ENCODE assay signal across 8 mouse cellular contexts in the genomic region with DNA sequence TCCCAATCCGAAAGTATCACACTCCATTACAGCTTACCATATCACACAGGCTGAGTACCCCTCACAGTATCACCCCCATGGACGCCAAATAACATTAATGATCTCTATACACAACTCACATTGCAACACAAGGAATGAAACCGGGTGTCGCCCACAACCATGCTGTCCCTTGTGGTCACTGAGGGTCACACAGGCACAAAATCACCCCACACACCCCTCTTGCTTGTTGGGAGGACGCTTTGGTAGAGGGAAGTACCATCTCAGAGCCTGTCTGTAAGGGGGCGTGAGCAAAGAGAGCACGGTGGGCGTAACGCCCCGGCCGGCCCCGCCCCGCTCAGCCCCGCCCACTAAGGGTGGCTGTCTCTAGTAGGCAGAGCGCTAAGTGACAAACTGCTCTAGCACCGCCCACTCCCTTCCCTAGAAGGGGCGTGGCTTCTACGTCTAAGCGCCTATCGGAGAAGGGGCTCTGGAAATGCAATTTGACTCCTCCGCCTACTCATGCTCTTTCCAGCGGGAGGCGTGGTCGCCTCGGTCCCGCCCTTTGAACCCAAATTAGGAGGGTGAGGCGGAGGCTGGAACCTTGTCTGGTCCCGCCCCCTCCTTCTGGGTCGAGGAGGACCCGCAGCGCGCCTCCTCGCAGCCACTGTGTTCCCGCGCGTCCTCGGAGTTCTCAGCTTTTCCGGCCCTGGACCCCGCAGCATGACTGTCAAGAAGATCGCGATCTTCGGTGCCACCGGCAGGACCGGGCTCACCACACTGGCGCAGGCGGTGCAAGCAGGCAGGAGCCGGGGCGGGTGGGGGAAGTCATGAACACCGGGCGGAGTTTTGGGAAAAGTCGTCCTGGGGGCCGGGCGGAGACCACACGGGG. TPM values are rescaled to one million over a fixed set of nuclear protein-coding genes. Genes with fewer than 3 reads are reported as not detected.
DNase-seq lines count a peak whose midpoint lies in the region; ATAC-seq and TF ChIP-seq lines count a peak whose summit lies in the region.

Sptbn4 (minus strand) TSS at position 268 of the 868 bp plus-strand sequence.
Blvrb (plus strand) TSS at position 560 of the 868 bp plus-strand sequence.

- peak; percentile 94 for ATAC-seq in heart, embryonic 11.5 days (replicated peaks; ENCODE audit: insufficient number of reproducible peaks, low FRiP score, low TSS enrichment)
- peak; percentile 94 for ATAC-seq in kidney, embryonic 16.5 days (ENCODE audit: low FRiP score, low TSS enrichment)

- H3K9ac ChIP-seq in heart, embryonic 11.5 days (ENCODE audit: low read depth, low read length): peak within 1 kb of the TSS; percentile 70
- peak within 1 kb of the TSS; percentile 74 for H3K9ac ChIP-seq in kidney, embryonic 16.5 days (replicated peaks; ENCODE audit: low read length)
- peak within 1 kb of the TSS; percentile 87 for H3K9ac ChIP-seq in liver, adult 2 months (ENCODE audit: low read depth, low read length)

- H3K9me3 ChIP-seq in erythroblast, embryonic 14.5 days (ENCODE audit: control insufficient read depth, low read length): peaks cover 12% of the 10 kb centered on the region; the same call in 1 of the 2 replicates
- H3K9me3 ChIP-seq in heart, embryonic 11.5 days (replicated peaks; ENCODE audit: control insufficient read depth, low read length): no peaks in the 10 kb centered on the region
- no peaks in the 10 kb centered on the region for H3K9me3 ChIP-seq in kidney, embryonic 16.5 days (ENCODE audit: low read length)

- TF ChIP-seq CTCF in C2C12 (IDR thresholded peaks at IDR 0.05; ENCODE audit: control insufficient read depth, insufficient read depth, insufficient read length): no peak
- peak; percentile 41; the same call in 1 of the 2 replicates for TF ChIP-seq CTCF in brain, embryonic 14.5 days (IDR thresholded peaks at IDR 0.05; ENCODE audit: borderline replicate concordance, extremely low read depth, insufficient read depth, insufficient read length)
- 0 out of 2 replicates have a peak, but pooled peaks have one; percentile 3 for TF ChIP-seq CTCF in liver, adult 2 months (IDR thresholded peaks at IDR 0.05; ENCODE audit: low read depth, low read length)

- no peaks in the 10 kb centered on the region for H3K79me3 ChIP-seq in C2C12 (ENCODE audit: low read depth)

- peaks cover 52% of the 10 kb centered on the region for H3K4me1 ChIP-seq in erythroblast, embryonic 14.5 days (ENCODE audit: control insufficient read depth)
- H3K4me1 ChIP-seq in heart, embryonic 11.5 days (ENCODE audit: control insufficient read depth, insufficient read depth, low read length): peaks cover 9% of the 10 kb centered on the region; the same call in 1 of the 2 replicates
- peaks cover 14% of the 10 kb centered on the region for H3K4me1 ChIP-seq in kidney, embryonic 16.5 days (ENCODE audit: insufficient read depth, low read length)
- peaks cover 22% of the 10 kb centered on the region for H3K4me1 ChIP-seq in liver, adult 2 months (ENCODE audit: control insufficient read depth, insufficient read depth, low read length)

- H3K79me2 ChIP-seq in C2C12 (ENCODE audit: control insufficient read depth, insufficient read depth) (no peaks in the 10 kb centered on the region), myocyte (ENCODE audit: control insufficient read depth, insufficient read depth) (no peaks in the 10 kb centered on the region)
- no peaks in the 10 kb centered on the region; the same call in 1 of the 2 replicates for H3K79me2 ChIP-seq in liver, adult 2 months (ENCODE audit: control insufficient read depth, insufficient read depth, low read length)

- H3K4me3 ChIP-seq in C2C12 (ENCODE audit: insufficient read depth, poor library complexity, severe bottlenecking) (peak within 1 kb of the TSS; percentile 32), myocyte (peak within 1 kb of the TSS; percentile 28)
- H3K4me3 ChIP-seq in erythroblast, embryonic 14.5 days (replicated peaks): peak within 1 kb of the TSS; percentile 70
- H3K4me3 ChIP-seq in heart, embryonic 11.5 days (ENCODE audit: low read depth, low read length): peak within 1 kb of the TSS; percentile 56
- H3K4me3 ChIP-seq in kidney, embryonic 16.5 days (ENCODE audit: low read length): peak within 1 kb of the TSS; percentile 65
- H3K4me3 ChIP-seq in liver, adult 2 months (ENCODE audit: insufficient read depth, low read depth, low read length): peak within 1 kb of the TSS; percentile 86

- H3K36me3 ChIP-seq in C2C12 (ENCODE audit: control insufficient read depth, insufficient read depth): no peaks in the 10 kb centered on the region
- H3K36me3 ChIP-seq in erythroblast, embryonic 14.5 days (ENCODE audit: control insufficient read depth): peaks cover 41% of the 10 kb centered on the region
- H3K36me3 ChIP-seq in heart, embryonic 11.5 days (ENCODE audit: control insufficient read depth, insufficient read depth, low read length): no peaks in the 10 kb centered on the region
- H3K36me3 ChIP-seq in kidney, embryonic 16.5 days (ENCODE audit: insufficient read depth, low read length): no peaks in the 10 kb centered on the region
- no peaks in the 10 kb centered on the region for H3K36me3 ChIP-seq in liver, adult 2 months (ENCODE audit: control insufficient read depth, insufficient read depth, low read length)
- H3K36me3 ChIP-seq in myocyte (ENCODE audit: control insufficient read depth, insufficient read depth): no peaks in the 10 kb centered on the region
- no peaks in the 10 kb centered on the region for H3K36me3 ChIP-seq in splenic B cell, adult 2 months (ENCODE audit: control insufficient read depth, insufficient read depth, low read length, poor library complexity, severe bottlenecking)

- peak within 1 kb of the TSS; percentile 85 for H3K27ac ChIP-seq in heart, embryonic 11.5 days (ENCODE audit: low read depth, low read length)
- no peak within 1 kb of the TSS for H3K27ac ChIP-seq in kidney, embryonic 16.5 days (ENCODE audit: low read length)
- peak within 1 kb of the TSS; percentile 56 for H3K27ac ChIP-seq in liver, adult 2 months (replicated peaks; ENCODE audit: insufficient read depth, low read depth, low read length)

- peak; percentile 99 for DNase-seq in brain, embryonic 14.5 days (ENCODE audit: low read depth)
- peak; percentile 97 for DNase-seq in liver, adult 2 months (ENCODE audit: extremely low read depth, low read depth, low spot score)
- peak; percentile 100 for DNase-seq in splenic B cell, adult 2 months (ENCODE audit: low read depth, low spot score)

- 1% methylated on average over 54 of the region's 54 CpGs for WGBS in heart, embryonic 11.5 days (ENCODE audit: insufficient replicate concordance)
- under 1% methylated on average over 54 of the region's 54 CpGs for WGBS in kidney, embryonic 16.5 days
- WGBS in liver, adult 2 months: under 1% methylated on average over 54 of the region's 54 CpGs

- H3K27me3 ChIP-seq in C2C12 (ENCODE audit: control insufficient read depth, insufficient read depth, insufficient read length): peaks cover 11% of the 10 kb centered on the region
- peaks cover 47% of the 10 kb centered on the region for H3K27me3 ChIP-seq in erythroblast, embryonic 14.5 days (ENCODE audit: control insufficient read depth)
- H3K27me3 ChIP-seq in heart, embryonic 11.5 days (ENCODE audit: control insufficient read depth, insufficient read depth, low read length): peaks cover 19% of the 10 kb centered on the region
- H3K27me3 ChIP-seq in kidney, embryonic 16.5 days (ENCODE audit: insufficient read depth, low read length): peaks cover 17% of the 10 kb centered on the region
- H3K27me3 ChIP-seq in liver, adult 2 months (ENCODE audit: control insufficient read depth, insufficient read depth, low read length): no peaks in the 10 kb centered on the region
- peaks cover 8% of the 10 kb centered on the region for H3K27me3 ChIP-seq in myocyte (ENCODE audit: control insufficient read depth, insufficient read depth, insufficient read length)
- no peaks in the 10 kb centered on the region for H3K27me3 ChIP-seq in splenic B cell, adult 2 months (ENCODE audit: control insufficient read depth, insufficient read depth, low read length, poor library complexity, severe bottlenecking)

- no peak for TF ChIP-seq POLR2A in brain, embryonic 14.5 days (IDR thresholded peaks at IDR 0.05; ENCODE audit: borderline replicate concordance, extremely low read depth, insufficient read depth, insufficient read length, poor library complexity, severe bottlenecking)
- TF ChIP-seq POLR2A in liver, adult 2 months (IDR thresholded peaks at IDR 0.05; ENCODE audit: extremely low read depth, insufficient read depth, low read length): peak; percentile 93
- peak; percentile 89 for TF ChIP-seq POLR2A in myocyte (IDR thresholded peaks at IDR 0.05; ENCODE audit: insufficient read length, low read depth)

- H3K4me2 ChIP-seq in heart, embryonic 11.5 days: peak within 1 kb of the TSS; percentile 99
- H3K4me2 ChIP-seq in kidney, embryonic 16.5 days (replicated peaks; ENCODE audit: low read depth, low read length): peak within 1 kb of the TSS; percentile 95
- H3K4me2 ChIP-seq in myocyte (ENCODE audit: low read depth): peak within 1 kb of the TSS; percentile 91

- H3ac ChIP-seq in C2C12 (ENCODE audit: control insufficient read depth, insufficient read length, low read depth) (peak within 1 kb of the TSS; percentile 69), myocyte (ENCODE audit: control insufficient read depth, insufficient read length) (no peak within 1 kb of the TSS)

TF ChIP-seq in C2C12, 6 proteins besides CTCF, POLR2A, EP300 and RAD21 (continues in another document):
- peak; percentile 32 for TF ChIP-seq MAX (IDR thresholded peaks at IDR 0.05)
- TF ChIP-seq USF1 (IDR thresholded peaks at IDR 0.05; ENCODE audit: low read depth): no peak

TF ChIP-seq in myocyte, 11 proteins besides CTCF, POLR2A, EP300 and RAD21 (continues in another document):
- peak; percentile 76 for TF ChIP-seq POLR2AphosphoS2 (IDR thresholded peaks at IDR 0.05; ENCODE audit: insufficient read length, low read depth)

RNA-seq across cellular contexts. Expression of gene Sptbn4, which starts in this region (rescaled TPM):
- polyA plus RNA-seq in C2C12 (2012; fragmentation: generic; extraction: Trizol): 0.25 TPM
- 21.0 and 30.4 TPM in 2 replicates for polyA plus RNA-seq in brain, embryonic 14.5 days (2012; rRNA removed)
- 0.01 and 0.02 TPM in 2 replicates for polyA plus RNA-seq in erythroblast, embryonic 14.5 days (2012)
- 0.23 and 0.30 TPM in 2 replicates for polyA plus RNA-seq in heart, embryonic 11.5 days (2014; fragmentation: Nextera tagmentation; extraction: Ambion mirVana)
- 0.31 and 0.40 TPM in 2 replicates for polyA plus RNA-seq in kidney, embryonic 16.5 days (2015; fragmentation: Nextera tagmentation; extraction: Ambion mirVana)
- under 0.01 TPM in 1 of 2 replicates, not detected in the other for total RNA-seq in liver, adult 2 months (2014; rRNA removed)
- 0.06 TPM in 1 of 2 replicates, not detected in the other for polyA plus RNA-seq in liver, adult 2 months (2012; rRNA removed)
- 0.17 TPM for polyA plus RNA-seq in myocyte (2012; fragmentation: generic; extraction: Trizol)

RNA-seq across cellular contexts. Expression of gene Blvrb, which starts in this region (rescaled TPM):
- 78.4 TPM for polyA plus RNA-seq in C2C12 (2012; fragmentation: generic; extraction: Trizol)
- polyA plus RNA-seq in brain, embryonic 14.5 days (2012; rRNA removed): 13.9 and 19.1 TPM in 2 replicates
- polyA plus RNA-seq in erythroblast, embryonic 14.5 days (2012): 842 and 917 TPM in 2 replicates
- polyA plus RNA-seq in heart, embryonic 11.5 days (2014; fragmentation: Nextera tagmentation; extraction: Ambion mirVana): 106 and 121 TPM in 2 replicates
- 50.8 and 54.6 TPM in 2 replicates for polyA plus RNA-seq in kidney, embryonic 16.5 days (2015; fragmentation: Nextera tagmentation; extraction: Ambion mirVana)
- 142 and 148 TPM in 2 replicates for total RNA-seq in liver, adult 2 months (2014; rRNA removed)
- polyA plus RNA-seq in liver, adult 2 months (2012; rRNA removed): 268 and 304 TPM in 2 replicates
- 58.4 TPM for polyA plus RNA-seq in myocyte (2012; fragmentation: generic; extraction: Trizol)

Comparison
In these comparisons a context has a peak if more than half of its experiments do, and no peak if none do; other contexts are left out.
1. RNA of gene Sptbn4 (polyA plus RNA-seq): 21.0 to 30.4 TPM in brain, embryonic 14.5 days; 0.31 to 0.40 TPM in kidney, embryonic 16.5 days, 0.23 to 0.30 TPM in heart, embryonic 11.5 days, 0.25 TPM in C2C12 (single experiment), 0.17 TPM in myocyte (single experiment), 0.06 TPM in liver, adult 2 months and 0.01 to 0.02 TPM in erythroblast, embryonic 14.5 days; every median in the first group is over 10 times any median in the second.
2. H3K4me3 ChIP-seq: peak in every context shown above with its lines; median percentile 86 in liver, adult 2 months; 70 in erythroblast, embryonic 14.5 days; 65 in kidney, embryonic 16.5 days; 56 in heart, embryonic 11.5 days; 32 in C2C12; 28 in myocyte.
3. Peak in every context shown above with its lines, with median percentiles within 50 percentile points of each other: DNase-seq, H3K4me2 ChIP-seq and H3K9ac ChIP-seq.